Mouse (Mus musculus) cerebellum, adult 2 months (tissue): Measurements from ENCODE around the gene Vmn2r78. TPM values are rescaled to one million over a fixed set of nuclear protein-coding genes. Genes with fewer than 3 reads are reported as not detected.
"Not testable (repeated sequence)": the region's sequence is repeated elsewhere in the genome, so short reads cannot be mapped to it uniquely, and the experiment has no call there.

ENCODE experiments used
- DNase-seq, 2 experiments: peaks; one replicate each; pipeline ENCODE4 v3.0.0; 2021
- H3K27ac ChIP-seq: fragments of 200-500 bp; 2 replicates; pipeline ENCODE4 v1.5.1; 2012; ENCODE audit warnings: low read length, control low read depth, inconsistent platforms; ENCODE audit not compliant: insufficient read depth
- H3K27me3 ChIP-seq: fragments of 200-500 bp; 2 replicates; pipeline ENCODE4 v1.6.1; 2012; ENCODE audit warnings: inconsistent platforms, mild to moderate bottlenecking, low read length, moderate library complexity; ENCODE audit not compliant: control insufficient read depth, insufficient read depth
- H3K4me1 ChIP-seq: fragments of 200-500 bp; 2 replicates; pipeline ENCODE4 v1.6.1; 2011; ENCODE audit warnings: low read length; ENCODE audit not compliant: control insufficient read depth, insufficient read depth
- H3K4me3 ChIP-seq: fragments of 200-500 bp; replicated peaks from 2 replicates; pipeline ENCODE3; 2011; ENCODE audit warnings: mild to moderate bottlenecking, low read depth, low read length, control low read depth; ENCODE audit not compliant: insufficient read depth
- CTCF ChIP-seq: fragments of 200-500 bp; IDR thresholded peaks from 2 replicates; pipeline ENCODE4 v1.5.1; 2011; ENCODE audit warnings: low read depth, mild to moderate bottlenecking, control low read depth, low read length, moderate library complexity, borderline replicate concordance; ENCODE audit not compliant: insufficient read depth
- POLR2A ChIP-seq: fragments of 200-500 bp; IDR thresholded peaks from 2 replicates; pipeline ENCODE4 v1.6.1; 2011; ENCODE audit warnings: low read length, control low read depth, borderline replicate concordance; ENCODE audit not compliant: insufficient read depth
- WGBS: fragments of 180-500 bp; shearing (Covaris S2); methylation state at CpG from one replicate; pipeline ENCODE4 v1.1.7; 2018; 5-methylcytosine and 5-hydroxymethylcytosine counted together
- polyA plus RNA-seq: library from polyadenylated mRNA; depleted of rRNA; stranded (reverse); fragments of >200 nt; gene quantifications from 2 replicates; pipeline ENCODE4 v1.2.3, GENCODE M21; 2012; rRNA removed

The Vmn2r78 gene
- polyA plus RNA-seq = not detected in 2 replicates

GRCm38 (mm10) chr7:86914794-86915193 is at the start of gene Vmn2r78:
Vmn2r78 (plus strand) TSS chr7:86915094.
- WGBS = 85% methylated on average over 2 of the region's 2 CpGs
- H3K4me3 ChIP-seq, DNase-seq, H3K27me3 ChIP-seq, H3K27ac ChIP-seq, H3K4me1 ChIP-seq: not testable (repeated sequence)

GRCm38 (mm10) chr7:86889470-86890469 is 25.1 kb upstream of the Vmn2r78 start:
- WGBS = 84% methylated on average over 4 of the region's 4 CpGs
- no peaks in the 10 kb centered on the region for H3K27me3 ChIP-seq
- no peak overlapping the region for H3K27ac ChIP-seq
- no peak for DNase-seq
- H3K4me1 ChIP-seq = no peaks in the 10 kb centered on the region
- TF ChIP-seq POLR2A (no peak), CTCF (no peak)
- H3K4me3 ChIP-seq = no peak overlapping the region

GRCm38 (mm10) chr7:86937288-86937687 is 22.4 kb downstream of the Vmn2r78 start:
- TF ChIP-seq CTCF (no peak), POLR2A (no peak)
- no peak overlapping the region for H3K27ac ChIP-seq
- DNase-seq = no peak
- H3K27me3 ChIP-seq = no peaks in the 10 kb centered on the region
- no peak overlapping the region for H3K4me3 ChIP-seq
- 75% methylated on average over 5 of the region's 5 CpGs for WGBS
- no peaks in the 10 kb centered on the region for H3K4me1 ChIP-seq

GRCm38 (mm10) chr7:86994700-86995099 is 79.8 kb downstream of the Vmn2r78 start:
- no peaks in the 10 kb centered on the region for H3K27me3 ChIP-seq
- no peak overlapping the region for H3K4me3 ChIP-seq
- no peak for DNase-seq
- TF ChIP-seq POLR2A (no peak), CTCF (no peak)
- H3K4me1 ChIP-seq = no peaks in the 10 kb centered on the region
- 69% methylated on average over 1 of the region's 1 CpGs for WGBS
- H3K27ac ChIP-seq = no peak overlapping the region

GRCm38 (mm10) chr7:86995815-86996214 is 80.9 kb downstream of the Vmn2r78 start, which contains the start of gene Vmn2r79:
Vmn2r79 (plus strand) TSS chr7:86996115.
- DNase-seq, H3K27me3 ChIP-seq, H3K4me3 ChIP-seq, H3K27ac ChIP-seq, H3K4me1 ChIP-seq: not testable (repeated sequence)
- 75% methylated on average over 1 of the region's 1 CpGs for WGBS

Other genes starting within 250 kb of the Vmn2r78 start
- gene Olfr292, start 226.8 kb upstream of the Vmn2r78 start, polyA plus RNA-seq = not detected in 2 replicates
- 6.2 and 6.8 TPM in 2 replicates for gene Folh1, start 139.2 kb upstream of the Vmn2r78 start, polyA plus RNA-seq
- not detected in 2 replicates for gene Vmn2r77, start 120.1 kb upstream of the Vmn2r78 start, polyA plus RNA-seq
- gene Vmn2r79, start 81.0 kb downstream of the Vmn2r78 start, polyA plus RNA-seq = not detected in 2 replicates